Mouse (Mus musculus) stomach, embryonic 16.5 days (tissue): ENCODE data around the gene Nr1h2. TPM values are rescaled to one million over a fixed set of nuclear protein-coding genes. Genes with fewer than 3 reads are reported as not detected.

Experiments used
- ATAC-seq: fragments of 200-750 bp; cut with Nextera tagmentation; 2 replicates; pipeline ENCODE4 v1.8.0; 2017; ENCODE audit warnings: moderate number of reproducible peaks, moderate TSS enrichment; ENCODE audit not compliant: insufficient read depth, low FRiP score
- H3K27ac ChIP-seq: fragments of 300-500 bp; sonication (generic); 2 replicates; pipeline ENCODE4 v1.5.1; 2014; ENCODE audit warnings: low read length
- H3K27me3 ChIP-seq: fragments of 300-500 bp; sonication (generic); 2 replicates; pipeline ENCODE4 v1.6.1; 2014; ENCODE audit warnings: low read length, control low read depth, mixed read lengths; ENCODE audit not compliant: control insufficient read depth, insufficient read depth
- H3K36me3 ChIP-seq: fragments of 300-500 bp; sonication (generic); 2 replicates; pipeline ENCODE4 v1.6.1; 2014; ENCODE audit warnings: low read length; ENCODE audit not compliant: control insufficient read depth, insufficient read depth
- H3K4me1 ChIP-seq: fragments of 300-500 bp; sonication (generic); 2 replicates; pipeline ENCODE4 v1.6.1; 2014; ENCODE audit warnings: low read length, control low read depth, mixed read lengths; ENCODE audit not compliant: control insufficient read depth, insufficient read depth
- H3K4me2 ChIP-seq: fragments of 300-500 bp; sonication (generic); 2 replicates; pipeline ENCODE4 v1.6.1; 2014; ENCODE audit warnings: low read depth, low read length, mixed read lengths
- H3K4me3 ChIP-seq: fragments of 300-500 bp; sonication (generic); replicated peaks from 2 replicates; pipeline ENCODE4 v1.5.1; 2014; ENCODE audit warnings: mild to moderate bottlenecking, low read length
- H3K9ac ChIP-seq: fragments of 300-500 bp; sonication (generic); 2 replicates; pipeline ENCODE4 v1.6.1; 2014; ENCODE audit warnings: low read length
- H3K9me3 ChIP-seq: fragments of 300-500 bp; sonication (generic); replicated peaks from 2 replicates; pipeline ENCODE4 v1.6.1; 2016; ENCODE audit warnings: low read length, control low read depth; ENCODE audit not compliant: control insufficient read depth
- WGBS: fragments of 180-500 bp; shearing (Covaris S2); extraction: QIAGEN DNeasy Blood & Tissue Kit; methylation state at CpG from one replicate; pipeline ENCODE4 v1.1.7; 2014; 5-methylcytosine and 5-hydroxymethylcytosine counted together
- polyA plus RNA-seq: library from polyadenylated mRNA; unstranded; fragments of >200 nt; fragmentation: Nextera tagmentation; extraction: Ambion mirVana; gene quantifications from 2 replicates; pipeline ENCODE4 v1.2.1, GENCODE M21; 2015

Nr1h2 gene
- polyA plus RNA-seq, 1 experiment from 2014 or later: 62.0 TPM

- Histone ChIP-seq H3K27me3 (no peaks in the 10 kb centered on the region), H3K4me3 (no peak overlapping the region), H3K9ac (no peak overlapping the region), H3K9me3 (no peaks in the 10 kb centered on the region), H3K27ac (no peak overlapping the region), H3K4me2 (no peak overlapping the region), H3K4me1 (no peaks in the 10 kb centered on the region), H3K36me3 (peaks cover 39% of the 10 kb centered on the region)
- WGBS: 79% methylated on average over 6 of the region's 6 CpGs
- ATAC-seq: no peak
Measured at GRCm38 (mm10) chr7:44536590-44536968, 17.2 kb downstream of the Nr1h2 start.

GRCm38 (mm10) chr7:44535657-44536589 is 17.8 kb downstream of the Nr1h2 start:
- Histone ChIP-seq H3K36me3 (peaks cover 32% of the 10 kb centered on the region), H3K9ac (no peak overlapping the region), H3K4me1 (no peaks in the 10 kb centered on the region), H3K9me3 (no peaks in the 10 kb centered on the region), H3K27me3 (no peaks in the 10 kb centered on the region), H3K4me2 (no peak overlapping the region), H3K4me3 (no peak overlapping the region), H3K27ac (no peak overlapping the region)
- no peak for ATAC-seq
- 91% methylated on average over 27 of the region's 27 CpGs for WGBS

DNA sequence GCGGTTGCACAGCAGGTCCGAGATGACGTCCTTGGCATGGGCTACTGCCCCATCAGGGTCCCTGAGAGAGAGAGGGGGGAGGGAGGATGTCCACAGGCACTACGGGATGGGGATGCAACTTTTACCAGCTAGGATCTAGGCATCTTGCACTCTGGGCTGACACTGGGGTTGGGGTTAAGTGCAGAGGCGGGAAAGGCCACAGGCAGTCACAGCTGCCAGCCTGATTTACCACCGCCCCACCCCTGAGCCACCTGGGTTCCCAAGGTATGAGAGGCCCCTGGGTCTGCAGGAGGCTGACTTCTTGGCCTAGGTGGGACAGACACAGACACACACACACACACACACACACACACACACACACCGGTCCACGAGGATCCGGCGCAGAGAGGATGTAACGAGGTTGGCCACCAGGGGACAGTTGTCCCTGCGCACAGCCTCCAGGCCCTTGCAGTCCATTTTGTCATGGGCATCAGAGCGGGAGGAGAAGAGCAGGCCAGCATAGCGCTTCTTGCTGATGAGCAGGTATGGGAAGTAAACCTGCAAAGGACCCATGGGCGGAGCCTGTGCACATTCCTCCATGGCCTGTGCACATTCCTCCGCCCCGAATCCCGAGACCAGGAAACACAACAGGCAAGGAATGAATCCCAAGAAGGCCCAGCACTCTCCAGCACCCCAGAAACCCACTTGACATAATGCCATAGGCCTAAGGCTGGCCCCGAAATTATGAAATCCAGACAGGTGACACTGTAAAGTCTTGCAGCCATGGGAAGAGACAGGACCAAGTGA is 18.9 kb downstream of the Nr1h2 start:
- H3K4me3 ChIP-seq: no peak overlapping the region
- H3K4me1 ChIP-seq: no peaks in the 10 kb centered on the region
- H3K9ac ChIP-seq: no peak overlapping the region
- H3K4me2 ChIP-seq: no peak overlapping the region
- WGBS: 85% methylated on average over 19 of the region's 19 CpGs
- ATAC-seq: no peak
- no peaks in the 10 kb centered on the region for H3K9me3 ChIP-seq
- H3K36me3 ChIP-seq: peaks cover 28% of the 10 kb centered on the region
- no peaks in the 10 kb centered on the region for H3K27me3 ChIP-seq
- H3K27ac ChIP-seq: no peak overlapping the region

DNA sequence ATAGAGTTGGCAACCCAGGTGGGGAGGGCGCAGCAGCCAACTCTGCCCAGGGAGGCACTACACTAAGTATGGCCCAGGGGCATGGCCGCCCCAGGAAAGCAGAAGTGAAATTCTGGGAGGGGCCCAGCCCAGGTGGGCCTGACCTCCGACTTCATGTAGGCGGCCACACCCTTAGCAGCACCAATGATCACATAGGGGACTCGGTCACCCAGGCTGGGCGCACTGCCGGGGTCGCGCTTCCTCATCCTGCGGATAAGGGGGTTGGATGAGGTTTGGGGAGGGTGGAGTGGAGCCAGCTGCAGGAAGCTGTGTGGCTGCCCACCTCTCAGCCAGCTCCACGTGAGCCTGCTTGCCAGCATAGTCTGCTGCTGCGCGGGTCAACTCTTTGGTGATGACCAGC is 19.5 kb downstream of the Nr1h2 start:
- 84% methylated on average over 13 of the region's 13 CpGs for WGBS
- Histone ChIP-seq H3K4me1 (no peaks in the 10 kb centered on the region), H3K27me3 (no peaks in the 10 kb centered on the region), H3K36me3 (peaks cover 28% of the 10 kb centered on the region), H3K4me2 (no peak overlapping the region), H3K9ac (no peak overlapping the region), H3K4me3 (no peak overlapping the region), H3K9me3 (no peaks in the 10 kb centered on the region), H3K27ac (no peak overlapping the region)
- no peak for ATAC-seq

- H3K4me2 ChIP-seq: no peak overlapping the region
- no peak overlapping the region for H3K9ac ChIP-seq
- ATAC-seq: no peak
- WGBS: 80% methylated on average over 12 of the region's 12 CpGs
- H3K4me1 ChIP-seq: no peaks in the 10 kb centered on the region
- no peaks in the 10 kb centered on the region for H3K27me3 ChIP-seq
- H3K36me3 ChIP-seq: peaks cover 26% of the 10 kb centered on the region
- H3K9me3 ChIP-seq: no peaks in the 10 kb centered on the region
- H3K4me3 ChIP-seq: no peak overlapping the region
- no peak overlapping the region for H3K27ac ChIP-seq
Measured at GRCm38 (mm10) chr7:44533746-44534045, 20.1 kb downstream of the Nr1h2 start.

DNA sequence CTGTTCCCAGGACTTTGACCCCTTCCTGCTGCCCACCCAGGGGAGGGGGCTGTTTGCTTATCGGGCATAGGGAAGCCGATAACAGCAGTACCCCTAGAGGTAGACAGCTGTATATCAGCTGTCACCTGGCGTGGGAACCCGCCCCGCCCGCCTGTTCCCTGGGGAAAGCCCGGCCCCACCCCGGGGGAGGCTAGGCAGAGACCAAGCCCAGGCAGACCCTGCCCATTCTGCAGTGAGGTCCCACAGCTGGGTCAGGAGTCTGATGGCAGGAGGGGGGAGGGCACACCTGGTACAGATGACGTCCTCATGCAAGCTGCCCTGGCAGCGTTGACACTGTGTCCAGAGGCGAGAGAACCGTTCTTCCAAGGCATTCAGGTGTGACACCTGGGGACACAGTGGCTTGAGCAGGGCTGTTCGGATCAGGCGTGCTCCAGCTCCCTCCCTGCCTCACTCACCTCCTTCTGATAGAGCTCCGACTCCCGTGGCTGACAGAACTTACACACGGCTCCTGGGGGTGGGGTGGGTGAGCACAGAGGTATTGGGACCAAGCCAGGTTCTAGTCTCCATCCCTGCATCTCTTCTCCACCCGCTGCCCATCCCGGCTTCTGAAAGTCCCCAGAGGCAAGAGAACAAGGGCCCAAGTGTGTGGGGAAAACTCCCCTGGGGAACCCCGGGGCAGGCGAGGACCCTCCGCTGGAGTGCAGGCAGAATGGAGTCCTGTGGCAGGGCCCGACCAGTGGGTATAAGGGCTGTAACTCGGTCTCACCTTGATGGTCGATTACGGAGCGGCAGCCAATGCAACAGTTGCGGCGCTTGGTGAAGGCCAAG is 20.6 kb downstream of the Nr1h2 start:
- Histone ChIP-seq H3K4me2 (no peak overlapping the region), H3K4me1 (no peaks in the 10 kb centered on the region), H3K4me3 (no peak overlapping the region), H3K9me3 (no peaks in the 10 kb centered on the region), H3K9ac (no peak overlapping the region; the same call in 1 of the 2 replicates), H3K36me3 (peaks cover 23% of the 10 kb centered on the region), H3K27ac (no peak overlapping the region), H3K27me3 (no peaks in the 10 kb centered on the region)
- 73% methylated on average over 29 of the region's 29 CpGs for WGBS
- ATAC-seq: no peak

- no peak within 1 kb of the TSS for H3K4me3 ChIP-seq
- H3K4me1 ChIP-seq: no peaks in the 10 kb centered on the region
- 79% methylated on average over 4 of the region's 4 CpGs for WGBS
- no peaks in the 10 kb centered on the region for H3K9me3 ChIP-seq
- ATAC-seq: no peak
- peaks cover 14% of the 10 kb centered on the region for H3K36me3 ChIP-seq
- no peak within 1 kb of the TSS for H3K27ac ChIP-seq
- H3K27me3 ChIP-seq: no peaks in the 10 kb centered on the region
- H3K9ac ChIP-seq: no peak within 1 kb of the TSS; the same call in 1 of the 2 replicates
- no peak within 1 kb of the TSS for H3K4me2 ChIP-seq
Measured at GRCm38 (mm10) chr7:44531946-44532732, 21.6 kb downstream of the Nr1h2 start, which contains the start of gene Spib. TSS of gene Spib (minus strand) at chr7:44532071.

GRCm38 (mm10) chr7:44531207-44531606 is 22.5 kb downstream of the Nr1h2 start:
- H3K27ac ChIP-seq: no peak overlapping the region
- H3K4me3 ChIP-seq: no peak overlapping the region
- no peaks in the 10 kb centered on the region for H3K9me3 ChIP-seq
- no peaks in the 10 kb centered on the region for H3K27me3 ChIP-seq
- H3K4me1 ChIP-seq: no peaks in the 10 kb centered on the region
- ATAC-seq: no peak
- H3K9ac ChIP-seq: no peak overlapping the region
- H3K36me3 ChIP-seq: peaks cover 8% of the 10 kb centered on the region
- no peak overlapping the region for H3K4me2 ChIP-seq
- WGBS: 34% methylated on average over 4 of the region's 5 CpGs
